Mouse (Mus musculus): ENCODE measurements around the gene Efcab1. TPM values are rescaled to one million over a fixed set of nuclear protein-coding genes. Genes with fewer than 3 reads are reported as not detected.
"Not testable (repeated sequence)": the region's sequence is repeated elsewhere in the genome, so short reads cannot be mapped to it uniquely, and the experiment has no call there.

The Efcab1 gene
- polyA plus RNA-seq, 1 experiment from 2014 or later: 18.9 TPM

GRCm38 (mm10) chr16:14940898-14941297 lies 34.5 kb downstream of the Efcab1 start:
- Histone ChIP-seq H3K36me3 (replicated peaks) (no peaks in the 10 kb centered on the region), H3K4me2 (no peak overlapping the region), H3K4me3 (no peak overlapping the region), H3K9me3 (no peaks in the 10 kb centered on the region), H3K9ac (no peak overlapping the region), H3K27me3 (replicated peaks) (no peaks in the 10 kb centered on the region), H3K27ac (no peak overlapping the region), H3K4me1 (no peaks in the 10 kb centered on the region)
- no peak for ATAC-seq (replicated peaks)
- WGBS: 70% methylated on average over 3 of the region's 3 CpGs

GRCm38 (mm10) chr16:14943530-14943929 lies 37.1 kb downstream of the Efcab1 start:
- WGBS: 83% methylated on average over 2 of the region's 2 CpGs
- Histone ChIP-seq H3K27ac (no peak overlapping the region), H3K4me3 (no peak overlapping the region), H3K36me3 (replicated peaks) (no peaks in the 10 kb centered on the region), H3K9me3 (no peaks in the 10 kb centered on the region), H3K9ac (no peak overlapping the region), H3K4me2 (no peak overlapping the region), H3K4me1 (no peaks in the 10 kb centered on the region), H3K27me3 (replicated peaks) (no peaks in the 10 kb centered on the region)
- ATAC-seq (replicated peaks): no peak

DNA sequence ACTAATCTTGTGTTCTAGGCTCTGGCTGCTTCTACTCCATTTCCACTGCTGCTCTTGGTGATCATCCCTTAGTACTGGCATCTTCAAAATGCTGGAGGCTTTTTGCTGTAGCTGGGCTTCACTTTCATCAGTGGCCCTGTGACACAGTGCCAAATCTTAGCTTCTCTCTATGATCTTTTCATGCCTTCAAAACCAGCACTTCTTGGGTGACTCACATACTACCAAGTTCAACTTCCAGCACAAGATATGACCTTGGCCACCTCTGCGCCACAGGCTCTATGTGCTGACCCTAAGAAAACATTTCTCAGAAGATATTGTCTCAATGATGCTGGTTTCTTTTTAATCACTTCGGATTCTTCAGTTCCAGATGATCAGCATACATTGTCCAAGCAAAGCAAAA lies 41.2 kb downstream of the Efcab1 start:
- not testable (repeated sequence) for ATAC-seq (replicated peaks); H3K4me3 ChIP-seq; H3K36me3 ChIP-seq (replicated peaks); H3K9me3 ChIP-seq; H3K27me3 ChIP-seq (replicated peaks); H3K27ac ChIP-seq; H3K4me2 ChIP-seq; H3K9ac ChIP-seq; H3K4me1 ChIP-seq
- 85% methylated on average over 2 of the region's 2 CpGs for WGBS

GRCm38 (mm10) chr16:14951894-14952293 lies 45.5 kb downstream of the Efcab1 start:
- Histone ChIP-seq H3K27ac (no peak overlapping the region), H3K9me3 (no peaks in the 10 kb centered on the region), H3K4me1 (no peaks in the 10 kb centered on the region), H3K36me3 (replicated peaks) (no peaks in the 10 kb centered on the region), H3K27me3 (replicated peaks) (no peaks in the 10 kb centered on the region), H3K4me2 (no peak overlapping the region), H3K9ac (no peak overlapping the region), H3K4me3 (no peak overlapping the region)
- WGBS: 88% methylated on average over 2 of the region's 2 CpGs
- ATAC-seq (replicated peaks): no peak

DNA sequence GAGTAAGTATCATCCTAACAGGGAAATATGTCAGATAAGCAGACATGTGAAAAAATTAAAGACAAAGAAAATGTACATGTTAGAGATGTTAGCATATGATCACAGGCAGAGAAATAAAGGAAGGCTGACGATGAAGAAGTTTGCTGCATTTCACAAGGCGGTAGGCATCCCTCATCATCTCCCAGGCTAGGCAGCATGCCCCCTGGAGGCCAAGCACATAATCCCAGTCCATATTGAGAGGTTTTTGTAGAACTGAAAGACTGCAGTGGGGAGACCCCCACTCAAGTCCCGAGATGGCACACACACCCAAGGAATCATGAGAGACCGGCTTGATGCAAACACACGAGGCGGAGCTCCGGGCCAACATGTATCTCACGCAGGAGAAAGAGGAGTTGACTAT lies 53.3 kb downstream of the Efcab1 start:
- no peaks in the 10 kb centered on the region for H3K27me3 ChIP-seq (replicated peaks)
- H3K4me1 ChIP-seq: no peaks in the 10 kb centered on the region
- no peaks in the 10 kb centered on the region for H3K36me3 ChIP-seq (replicated peaks)
- ATAC-seq (replicated peaks): no peak
- H3K9me3 ChIP-seq: no peaks in the 10 kb centered on the region
- 95% methylated on average over 8 of the region's 8 CpGs for WGBS
- no peak overlapping the region for H3K9ac ChIP-seq
- no peak overlapping the region for H3K27ac ChIP-seq
- no peak overlapping the region for H3K4me2 ChIP-seq
- no peak overlapping the region for H3K4me3 ChIP-seq

DNA sequence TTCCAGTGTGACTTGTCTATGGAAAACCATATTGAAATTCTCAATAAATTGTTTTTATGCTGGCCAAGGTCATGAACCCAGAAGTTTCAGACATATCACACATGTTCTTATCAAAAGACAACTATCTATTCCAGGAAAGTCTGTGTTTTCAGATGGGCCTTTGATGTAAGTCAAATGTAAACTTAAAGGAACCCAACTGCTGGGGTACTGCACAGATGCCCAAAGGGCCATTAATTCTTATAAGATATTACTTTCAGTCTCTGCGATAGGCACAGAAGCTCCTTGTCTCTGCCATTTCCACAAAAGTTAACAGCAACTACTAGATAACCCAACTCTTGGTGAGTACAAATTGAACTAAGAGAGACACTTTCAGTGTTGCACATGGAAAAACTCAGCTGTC lies 67.3 kb downstream of the Efcab1 start:
- H3K9ac ChIP-seq: no peak overlapping the region
- no peak overlapping the region for H3K4me2 ChIP-seq
- no peaks in the 10 kb centered on the region for H3K9me3 ChIP-seq
- H3K27me3 ChIP-seq (replicated peaks): no peaks in the 10 kb centered on the region
- H3K4me3 ChIP-seq: no peak overlapping the region
- H3K27ac ChIP-seq: no peak overlapping the region
- H3K36me3 ChIP-seq (replicated peaks): no peaks in the 10 kb centered on the region
- WGBS: 91% methylated on average over 1 of the region's 1 CpGs
- H3K4me1 ChIP-seq: no peaks in the 10 kb centered on the region
- ATAC-seq (replicated peaks): no peak

- Histone ChIP-seq H3K27me3 (replicated peaks) (no peaks in the 10 kb centered on the region), H3K9me3 (no peaks in the 10 kb centered on the region), H3K9ac (no peak overlapping the region), H3K4me2 (no peak overlapping the region), H3K4me1 (no peaks in the 10 kb centered on the region), H3K27ac (no peak overlapping the region), H3K4me3 (no peak overlapping the region), H3K36me3 (replicated peaks) (no peaks in the 10 kb centered on the region)
- WGBS: 88% methylated on average over 2 of the region's 2 CpGs
- ATAC-seq (replicated peaks): no peak
Measured at GRCm38 (mm10) chr16:14979228-14979627, 72.8 kb downstream of the Efcab1 start.

DNA sequence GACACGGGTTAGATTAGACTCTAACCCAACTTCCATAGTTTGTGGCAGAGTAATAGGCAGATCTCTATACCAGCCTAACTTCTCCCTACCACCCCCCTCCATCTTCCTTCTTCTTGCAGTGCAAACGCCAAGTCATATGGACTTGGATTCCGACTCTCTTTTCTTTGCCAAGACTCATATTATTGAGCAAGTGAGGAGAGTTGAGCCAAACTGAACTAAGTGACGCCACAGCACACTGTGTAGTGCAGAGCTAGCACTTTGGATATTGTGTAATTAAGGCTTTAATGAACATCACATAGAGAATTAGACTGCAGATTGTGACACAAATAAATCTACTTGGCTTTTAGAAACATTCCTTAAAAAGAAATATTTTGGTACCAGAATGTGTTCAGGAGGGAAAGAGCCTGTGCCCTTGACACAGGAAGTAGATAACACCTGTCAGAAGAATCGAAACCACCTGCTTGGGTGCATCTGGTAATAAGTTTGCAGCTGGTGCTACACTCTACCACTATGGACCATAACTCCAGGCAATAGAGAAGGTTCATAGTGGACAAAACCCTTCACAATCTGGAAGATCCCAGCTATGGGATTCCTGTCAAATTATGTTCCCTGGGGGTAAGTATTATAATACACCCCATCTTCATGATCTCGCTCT lies 83.3 kb downstream of the Efcab1 start:
- Histone ChIP-seq H3K9me3 (no peaks in the 10 kb centered on the region), H3K36me3 (replicated peaks) (no peaks in the 10 kb centered on the region), H3K4me3 (no peak overlapping the region), H3K4me1 (no peaks in the 10 kb centered on the region), H3K27me3 (replicated peaks) (no peaks in the 10 kb centered on the region), H3K4me2 (no peak overlapping the region), H3K9ac (no peak overlapping the region), H3K27ac (no peak overlapping the region)
- ATAC-seq (replicated peaks): no peak
- WGBS: 88% methylated on average over 6 of the region's 6 CpGs

- Histone ChIP-seq H3K36me3 (replicated peaks) (no peaks in the 10 kb centered on the region), H3K27me3 (replicated peaks) (no peaks in the 10 kb centered on the region), H3K4me1 (no peaks in the 10 kb centered on the region), H3K27ac (no peak overlapping the region), H3K9ac (no peak overlapping the region), H3K9me3 (no peaks in the 10 kb centered on the region), H3K4me2 (no peak overlapping the region), H3K4me3 (no peak overlapping the region)
- 78% methylated on average over 3 of the region's 3 CpGs for WGBS
- no peak for ATAC-seq (replicated peaks)
Measured at GRCm38 (mm10) chr16:14991001-14991400, 84.6 kb downstream of the Efcab1 start.

GRCm38 (mm10) chr16:14992461-14993107 lies 86.2 kb downstream of the Efcab1 start:
- no peak for ATAC-seq (replicated peaks)
- WGBS: 55% methylated on average over 3 of the region's 3 CpGs
- Histone ChIP-seq H3K4me2 (no peak overlapping the region), H3K36me3 (replicated peaks) (no peaks in the 10 kb centered on the region), H3K4me1 (no peaks in the 10 kb centered on the region), H3K27me3 (replicated peaks) (no peaks in the 10 kb centered on the region), H3K27ac (no peak overlapping the region), H3K9me3 (no peaks in the 10 kb centered on the region), H3K4me3 (no peak overlapping the region), H3K9ac (no peak overlapping the region)

DNA sequence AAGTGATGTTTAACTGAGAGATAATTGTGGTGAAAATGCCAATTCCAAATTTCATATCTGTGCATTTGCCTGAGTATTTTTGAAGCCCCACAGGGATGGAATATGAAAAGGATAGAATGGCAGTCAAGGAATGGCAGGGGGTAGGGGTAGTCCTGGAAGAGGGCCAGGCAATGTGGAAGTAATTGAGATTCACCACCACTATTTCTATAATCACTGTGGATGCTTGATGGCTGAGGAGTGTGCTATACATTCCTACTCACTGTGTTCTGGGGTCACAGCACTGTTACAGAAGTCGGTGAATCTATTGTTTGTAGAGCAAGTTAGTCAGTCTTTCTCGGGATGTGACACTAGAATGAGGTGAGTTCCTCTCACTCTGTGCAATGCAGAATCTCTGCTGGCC lies 108.3 kb downstream of the Efcab1 start:
- Histone ChIP-seq H3K27me3 (replicated peaks) (no peaks in the 10 kb centered on the region), H3K36me3 (replicated peaks) (no peaks in the 10 kb centered on the region), H3K9ac (no peak overlapping the region), H3K4me2 (no peak overlapping the region), H3K9me3 (no peaks in the 10 kb centered on the region), H3K4me3 (no peak overlapping the region), H3K4me1 (no peaks in the 10 kb centered on the region), H3K27ac (no peak overlapping the region)
- 77% methylated on average over 2 of the region's 2 CpGs for WGBS
- no peak for ATAC-seq (replicated peaks)

Data from midbrain, embryonic 15.5 days (tissue).